Comparison of ENCODE assay signal across 21 mouse cellular contexts in genomic region chr7:27646516-27646915, GRCm38 (mm10). TPM values are rescaled to one million over a fixed set of nuclear protein-coding genes. Genes with fewer than 3 reads are reported as not detected.
DNase-seq lines count a peak whose midpoint lies in the region; ATAC-seq lines count a peak whose summit lies in the region.
"Had no signal": no experiment of that assay in that cellular context is flagged by ENCODE, and none has a peak within 500 bp of the region (broad histone marks: within the 10 kb centered on the region; RNA-seq: fewer than 3 reads in every experiment).

No protein-coding gene starts in this region.

- H3K4me3 ChIP-seq in kidney, embryonic 15.5 days (replicated peaks), result no peak overlapping the region
- H3K4me3 ChIP-seq: embryonic facial prominence, embryonic 10.5 days; embryonic facial prominence, embryonic 12.5 days; forebrain, embryonic 13.5 days; forebrain, embryonic 15.5 days had no signal

- H3K36me3 ChIP-seq in kidney, embryonic 15.5 days, result no peaks in the 10 kb centered on the region
- H3K36me3 ChIP-seq: embryonic facial prominence, embryonic 10.5 days; embryonic facial prominence, embryonic 12.5 days; forebrain, embryonic 15.5 days; G1E had no signal

- no peak for ATAC-seq in kidney, embryonic 15.5 days (replicated peaks; ENCODE audit: low FRiP score)
- ATAC-seq: activated CD4-positive, CD25-positive, alpha-beta regulatory T cell, adult 4 months; forebrain, embryonic 13.5 days; forebrain, embryonic 15.5 days; forebrain, postnatal 0 days; Patski had no signal

- no peak overlapping the region for H3K27ac ChIP-seq in kidney, embryonic 15.5 days
- H3K27ac ChIP-seq: embryonic facial prominence, embryonic 10.5 days; embryonic facial prominence, embryonic 12.5 days; forebrain, embryonic 13.5 days; forebrain, embryonic 15.5 days had no signal

- no peak overlapping the region for H3K9ac ChIP-seq in kidney, embryonic 15.5 days
- H3K9ac ChIP-seq: embryonic facial prominence, embryonic 12.5 days; forebrain, embryonic 13.5 days; forebrain, embryonic 15.5 days; forebrain, postnatal 0 days had no signal

- no peak overlapping the region for H3K4me2 ChIP-seq in kidney, embryonic 15.5 days
- H3K4me2 ChIP-seq: embryonic facial prominence, embryonic 12.5 days; forebrain, embryonic 13.5 days; forebrain, embryonic 15.5 days had no signal

- peaks cover 6% of the 10 kb centered on the region; the same call in 1 of the 2 replicates for H3K4me1 ChIP-seq in kidney, embryonic 15.5 days
- H3K4me1 ChIP-seq: embryonic facial prominence, embryonic 12.5 days; forebrain, embryonic 13.5 days; forebrain, embryonic 15.5 days had no signal

- DNase-seq in ES-CJ7 (ENCODE audit: low read depth, low spot score) (peak; percentile 77), R1 (ENCODE audit: low read depth, low spot score) (peak; percentile 87)
- DNase-seq in frontal cortex, postnatal 25 days (ENCODE audit: low spot score in 2 of 2), result no peak
- DNase-seq in lung, adult 18-20 months, result no peak
- DNase-seq: adrenal gland, adult 8-10 months; adrenal gland, postnatal 14 days; adrenal gland, postnatal 36 days; cerebellum, adult 11-12 months; cerebellum, adult 2 months; cerebellum, adult 9-10 months; cerebellum, postnatal 10 days; cerebellum, postnatal 25 days; forebrain, postnatal 0 days had no signal

- 86% methylated on average over 7 of the region's 7 CpGs for WGBS in kidney, embryonic 15.5 days

- peaks cover 2% of the 10 kb centered on the region; the same call in 1 of the 2 replicates for H3K27me3 ChIP-seq in kidney, embryonic 15.5 days
- H3K27me3 ChIP-seq: embryonic facial prominence, embryonic 12.5 days; forebrain, embryonic 13.5 days; forebrain, embryonic 15.5 days; Patski had no signal

- no peaks in the 10 kb centered on the region for H3K9me3 ChIP-seq in kidney, embryonic 15.5 days (replicated peaks)
- H3K9me3 ChIP-seq: embryonic facial prominence, embryonic 10.5 days; embryonic facial prominence, embryonic 12.5 days; forebrain, embryonic 13.5 days; forebrain, embryonic 15.5 days; G1E had no signal

RNA-seq across cellular contexts. Expression of gene Ttc9b, which starts 7.2 kb away (rescaled TPM):
- 0.28 and 0.86 TPM in 2 replicates for polyA plus RNA-seq in kidney, embryonic 15.5 days (2015; fragmentation: Nextera tagmentation; extraction: Ambion mirVana)
- polyA plus RNA-seq: activated CD4-positive, CD25-positive, alpha-beta regulatory T cell, adult 4 months; G1E had no signal

RNA-seq across cellular contexts. Expression of gene Map3k10, which starts 27.9 kb away (rescaled TPM):
- 6.5 and 7.6 TPM in 2 replicates for polyA plus RNA-seq in kidney, embryonic 15.5 days (2015; fragmentation: Nextera tagmentation; extraction: Ambion mirVana)

RNA-seq across cellular contexts. Expression of gene Zfp607b, which starts 42.6 kb away (rescaled TPM):
- polyA plus RNA-seq in kidney, embryonic 15.5 days (2015; fragmentation: Nextera tagmentation; extraction: Ambion mirVana), result 3.4 and 4.6 TPM in 2 replicates

RNA-seq across cellular contexts. Expression of gene Akt2, which starts 55.2 kb away (rescaled TPM):
- 97.9 and 106 TPM in 2 replicates for polyA plus RNA-seq in kidney, embryonic 15.5 days (2015; fragmentation: Nextera tagmentation; extraction: Ambion mirVana)

Comparison
In these comparisons a context has a peak if more than half of its experiments do, and no peak if none do; other contexts are left out.
1. DNase-seq: peak in ES-CJ7 (single experiment) and R1 (single experiment); none in frontal cortex, postnatal 25 days (0 of 2) and lung, adult 18-20 months (0 of 2).